Mouse (Mus musculus) kidney, postnatal 10 days (tissue): ENCODE measurements around the gene F2rl3.

Experiments
- DNase-seq: peaks from one replicate; pipeline ENCODE4 v3.0.0; 2021; ENCODE audit warnings: mixed read lengths

F2rl3 gene

GRCm38 (mm10) chr8:72766777-72767176, 5.1 kb downstream of the F2rl3 start:
- no peak for DNase-seq

DNA sequence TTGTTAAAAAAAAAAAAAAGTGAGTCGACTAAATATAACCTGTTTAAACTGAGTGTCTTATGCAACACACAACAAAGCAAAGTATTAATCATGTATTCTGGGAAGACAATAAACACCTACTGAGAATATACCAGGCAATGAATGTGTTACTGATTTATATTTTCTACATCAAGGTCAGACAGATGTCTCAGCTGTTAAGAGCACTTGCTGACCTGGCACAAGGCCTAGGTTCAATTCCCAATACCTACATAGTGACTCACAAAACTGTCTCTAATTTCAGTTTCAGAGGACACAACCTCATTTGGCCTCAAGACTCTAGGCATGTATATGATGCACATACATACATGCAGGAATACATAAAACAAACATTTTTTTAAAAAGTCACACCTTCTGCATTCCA, 16.1 kb downstream of the F2rl3 start:
- DNase-seq: no peak

DNA sequence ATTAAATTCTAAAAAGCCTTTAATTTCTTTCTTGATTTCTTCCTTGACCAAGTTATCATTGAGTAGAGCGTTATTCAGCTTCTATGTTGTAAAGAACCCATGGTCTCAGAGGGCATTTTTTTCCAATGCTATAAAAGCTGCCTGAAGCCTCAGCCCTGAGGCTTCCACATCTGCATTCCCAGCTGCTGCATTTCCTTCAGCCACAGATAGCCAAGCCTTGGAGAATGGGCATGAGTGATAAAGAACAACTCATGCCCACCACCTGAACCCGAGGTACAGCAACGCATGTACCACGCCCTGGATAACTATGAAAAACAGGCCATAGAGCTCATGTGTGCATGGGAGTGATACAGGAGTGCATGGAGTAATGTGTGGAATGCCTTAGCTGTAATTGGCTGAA, 19.0 kb downstream of the F2rl3 start:
- DNase-seq: no peak

DNA sequence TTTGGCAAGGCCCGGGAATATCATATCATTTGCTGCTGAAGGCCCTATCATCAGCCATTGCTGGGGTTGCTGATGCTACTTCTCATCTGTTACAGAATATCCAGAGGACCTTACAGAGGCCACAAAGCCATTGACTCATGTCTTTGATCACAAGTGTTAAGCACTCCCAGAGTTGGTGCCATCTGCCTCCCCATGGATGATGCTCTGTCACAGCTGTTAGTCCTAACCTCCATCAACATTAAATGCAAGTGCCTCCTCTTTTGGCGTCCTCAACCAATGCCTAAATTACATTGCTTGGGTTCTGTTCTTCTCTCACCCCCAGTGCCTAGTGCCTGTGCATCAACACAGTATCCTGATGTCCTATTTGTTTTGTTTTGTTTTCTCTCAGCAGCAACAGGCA, 39.9 kb downstream of the F2rl3 start:
- no peak for DNase-seq

GRCm38 (mm10) chr8:72812690-72813089, 51.0 kb downstream of the F2rl3 start:
- peak; percentile 15 for DNase-seq
